Mouse (Mus musculus) megakaryocyte, embryonic 14.5 days (primary cell): ENCODE results near the gene Sytl2. TPM values are rescaled to one million over a fixed set of nuclear protein-coding genes. Genes with fewer than 3 reads are reported as not detected.

ENCODE experiments used
- H3K27me3 ChIP-seq: replicated peaks from 2 replicates; pipeline ENCODE3; 2012; ENCODE audit warnings: inconsistent platforms
- H3K36me3 ChIP-seq: replicated peaks from 2 replicates; pipeline ENCODE3; 2012; ENCODE audit warnings: low read length, inconsistent platforms, mixed read lengths
- H3K4me1 ChIP-seq: 2 replicates; pipeline ENCODE4 v1.6.1; 2012; ENCODE audit warnings: inconsistent platforms
- H3K4me3 ChIP-seq: replicated peaks from 2 replicates; pipeline ENCODE3; 2012; ENCODE audit warnings: moderate library complexity, mild to moderate bottlenecking, inconsistent platforms
- H3K9me3 ChIP-seq: 2 replicates; pipeline ENCODE4 v1.6.1; 2012; ENCODE audit warnings: inconsistent platforms
- FLI1 ChIP-seq: IDR thresholded peaks from 2 replicates; pipeline ENCODE4 v1.6.1; 2012; ENCODE audit warnings: low read length, inconsistent platforms, mixed read lengths
- GATA1 ChIP-seq: IDR thresholded peaks from 3 replicates; pipeline ENCODE4 v1.6.1; 2012; ENCODE audit warnings: mixed read lengths, low read length, inconsistent platforms, borderline replicate concordance
- polyA plus RNA-seq: library from polyadenylated mRNA; stranded (reverse); fragments of >175 nt; gene quantifications from 2 replicates; pipeline ENCODE4 v1.2.3, GENCODE M21; 2012; ENCODE audit warnings: low replicate concordance; ENCODE audit not compliant: insufficient read depth

Gene Sytl2
- polyA plus RNA-seq, 1 experiment: 0.37 TPM

- H3K9me3 ChIP-seq: no peaks in the 10 kb centered on the region
- H3K27me3 ChIP-seq: peaks cover 5% of the 10 kb centered on the region
- no peak overlapping the region for H3K4me3 ChIP-seq
- no peaks in the 10 kb centered on the region for H3K4me1 ChIP-seq
- no peak for TF ChIP-seq GATA1
- no peak for TF ChIP-seq FLI1
- no peaks in the 10 kb centered on the region for H3K36me3 ChIP-seq
These were observed 93.9 kb downstream of the Sytl2 start for GRCm38 (mm10) chr7:90395928-90396327.

- H3K27me3 ChIP-seq: no peaks in the 10 kb centered on the region
- TF ChIP-seq FLI1 (no peak), GATA1 (no peak)
- peaks cover 3% of the 10 kb centered on the region; the same call in 1 of the 2 replicates for H3K9me3 ChIP-seq
- H3K36me3 ChIP-seq: no peaks in the 10 kb centered on the region
- no peak overlapping the region for H3K4me3 ChIP-seq
- peaks cover 4% of the 10 kb centered on the region; the same call in 1 of the 2 replicates for H3K4me1 ChIP-seq
These were observed 107.9 kb downstream of the Sytl2 start for GRCm38 (mm10) chr7:90409934-90410333.

GRCm38 (mm10) chr7:90426020-90427001, 124.3 kb downstream of the Sytl2 start, which contains the start of gene Ccdc89:
Gene Ccdc89 (plus strand): TSS chr7:90426577.
- peaks cover 13% of the 10 kb centered on the region for H3K4me1 ChIP-seq
- H3K27me3 ChIP-seq: peaks cover 13% of the 10 kb centered on the region
- H3K4me3 ChIP-seq: peak within 1 kb of the TSS; percentile 85
- H3K36me3 ChIP-seq: no peaks in the 10 kb centered on the region
- peaks cover 9% of the 10 kb centered on the region for H3K9me3 ChIP-seq
- TF ChIP-seq FLI1: no peak
- no peak for TF ChIP-seq GATA1

- peaks cover 9% of the 10 kb centered on the region for H3K9me3 ChIP-seq
- peak overlapping the region; percentile 85 for H3K4me3 ChIP-seq
- TF ChIP-seq FLI1 (no peak), GATA1 (no peak)
- peaks cover 13% of the 10 kb centered on the region for H3K27me3 ChIP-seq
- no peaks in the 10 kb centered on the region for H3K36me3 ChIP-seq
- H3K4me1 ChIP-seq: peaks cover 13% of the 10 kb centered on the region
These were observed 125.0 kb downstream of the Sytl2 start for GRCm38 (mm10) chr7:90427006-90427405.

- Histone ChIP-seq H3K4me1 (peaks cover 1% of the 10 kb centered on the region), H3K9me3 (peaks cover 1% of the 10 kb centered on the region; the same call in 1 of the 2 replicates), H3K27me3 (peaks cover 6% of the 10 kb centered on the region), H3K4me3 (no peak overlapping the region), H3K36me3 (no peaks in the 10 kb centered on the region)
- no peak for TF ChIP-seq FLI1
- TF ChIP-seq GATA1: no peak
These were observed 130.2 kb downstream of the Sytl2 start for GRCm38 (mm10) chr7:90432221-90432620.

GRCm38 (mm10) chr7:90440044-90440443, 138.0 kb downstream of the Sytl2 start:
- no peak for TF ChIP-seq FLI1
- TF ChIP-seq GATA1: no peak
- Histone ChIP-seq H3K4me3 (no peak overlapping the region), H3K4me1 (peaks cover 7% of the 10 kb centered on the region; the same call in 1 of the 2 replicates), H3K27me3 (peaks cover 1% of the 10 kb centered on the region), H3K36me3 (peaks cover 6% of the 10 kb centered on the region), H3K9me3 (0 out of 2 replicates have a peak, but pooled peaks cover 6% of the 10 kb centered on the region)

GRCm38 (mm10) chr7:90442070-90442469, 140.0 kb downstream of the Sytl2 start:
- H3K9me3 ChIP-seq: 0 out of 2 replicates have a peak, but pooled peaks cover 6% of the 10 kb centered on the region
- peak overlapping the region; percentile 100 for H3K4me3 ChIP-seq
- H3K27me3 ChIP-seq: peaks cover under 1% of the 10 kb centered on the region
- H3K36me3 ChIP-seq: peaks cover 17% of the 10 kb centered on the region
- TF ChIP-seq GATA1 (no peak), FLI1 (no peak)
- peaks cover 10% of the 10 kb centered on the region; the same call in 1 of the 2 replicates for H3K4me1 ChIP-seq

- H3K27me3 ChIP-seq: no peaks in the 10 kb centered on the region
- 0 out of 2 replicates have a peak, but pooled peaks cover 6% of the 10 kb centered on the region for H3K9me3 ChIP-seq
- peak within 1 kb of the TSS; percentile 100 for H3K4me3 ChIP-seq
- TF ChIP-seq GATA1 (no peak), FLI1 (no peak)
- peaks cover 23% of the 10 kb centered on the region for H3K36me3 ChIP-seq
- peaks cover 10% of the 10 kb centered on the region; the same call in 1 of the 2 replicates for H3K4me1 ChIP-seq
These were observed 140.5 kb downstream of the Sytl2 start, which contains the start of gene Crebzf for GRCm38 (mm10) chr7:90442518-90443080. Gene Crebzf (plus strand): TSS chr7:90442729.
